19 mouse cellular contexts compared by ENCODE assay signal in the genomic region with DNA sequence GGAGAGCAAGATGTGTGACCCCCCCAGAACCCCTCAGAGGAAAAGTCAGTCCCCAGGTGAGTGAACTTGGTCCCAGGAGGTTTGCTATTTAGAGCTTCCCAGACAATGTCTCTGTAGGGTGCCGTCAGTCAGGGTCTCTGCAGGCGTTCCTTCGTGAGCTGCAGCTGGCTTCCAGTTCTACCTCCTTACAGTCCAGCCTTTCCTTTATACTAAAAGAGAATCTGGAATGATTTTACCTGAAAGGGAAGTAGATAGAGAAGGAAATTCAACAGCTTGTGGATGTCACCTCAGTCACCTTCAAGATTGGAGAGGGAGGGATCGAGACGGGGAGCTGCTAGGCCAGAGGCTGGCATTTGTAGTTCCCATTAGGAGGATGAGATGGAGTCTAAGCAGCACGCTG.
"Had no signal": no experiment of that assay in that cellular context is flagged by ENCODE, and none has a peak within 500 bp of the region (broad histone marks: within the 10 kb centered on the region; RNA-seq: fewer than 3 reads in every experiment).

No protein-coding gene starts in this region.

- ATAC-seq: midbrain, embryonic 16.5 days had no signal

- H3K9ac ChIP-seq: lung, embryonic 14.5 days; midbrain, embryonic 12.5 days; neural tube, embryonic 13.5 days; neural tube, embryonic 15.5 days had no signal

- H3K27ac ChIP-seq: midbrain, embryonic 10.5 days; midbrain, embryonic 12.5 days; neural tube, embryonic 13.5 days; neural tube, embryonic 15.5 days had no signal

- H3K4me3 ChIP-seq: midbrain, embryonic 10.5 days; midbrain, embryonic 12.5 days; myocyte; neural tube, embryonic 13.5 days; neural tube, embryonic 15.5 days had no signal

- H3K27me3 ChIP-seq: midbrain, embryonic 12.5 days; neural tube, embryonic 13.5 days; neural tube, embryonic 15.5 days had no signal

- H3K9me3 ChIP-seq: midbrain, embryonic 10.5 days; midbrain, embryonic 12.5 days; neural tube, embryonic 13.5 days; neural tube, embryonic 15.5 days had no signal

- H3K4me2 ChIP-seq: lung, embryonic 14.5 days; midbrain, embryonic 12.5 days; neural tube, embryonic 13.5 days; neural tube, embryonic 15.5 days had no signal

- DNase-seq: lung, adult 18-20 months; lung, embryonic 14.5 days; lung, postnatal 10 days; lung, postnatal 4 days; midbrain, embryonic 14.5 days; retina, postnatal 1 day; right cerebral cortex, adult 18-20 months; right cerebral cortex, postnatal 25 days; right cerebral cortex, postnatal 4 days; spleen, adult 18-20 months; thymus, adult 18-20 months; thymus, postnatal 25 days; thymus, postnatal 4 days had no signal
